Mouse (Mus musculus): ENCODE data around the gene Tmod2. TPM values are rescaled to one million over a fixed set of nuclear protein-coding genes. Genes with fewer than 3 reads are reported as not detected.
"Not testable (repeated sequence)": the region's sequence is repeated elsewhere in the genome, so short reads cannot be mapped to it uniquely, and the experiment has no call there.

Tmod2 gene
- polyA plus RNA-seq, 1 experiment, result 7.6 TPM

DNA sequence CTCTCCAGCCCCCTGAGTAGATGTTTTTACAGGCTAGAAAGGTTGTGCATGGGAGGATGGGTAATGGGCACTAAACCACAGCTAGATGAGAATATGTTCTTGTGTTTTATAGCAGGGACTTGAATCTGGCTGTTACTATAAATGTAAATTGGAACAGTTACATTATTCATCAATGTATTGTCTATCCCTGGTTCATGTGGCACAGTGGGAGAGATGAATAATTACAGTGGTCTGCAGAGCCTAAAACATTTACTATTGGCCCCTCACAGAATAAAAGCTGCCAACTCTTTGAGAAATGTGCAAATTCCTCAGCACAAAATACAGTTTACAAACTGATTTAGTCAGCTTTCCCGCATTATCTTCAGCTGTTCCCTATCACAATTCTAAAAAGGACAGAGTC lies 74.7 kb downstream of the Tmod2 start:
- no peak for DNase-seq
- TF ChIP-seq CTCF (IDR thresholded peaks at IDR 0.05; ENCODE audit: insufficient read depth, low read length) (no peak), POLR2A (IDR thresholded peaks at IDR 0.05; ENCODE audit: borderline replicate concordance, extremely low read depth, low read depth, low read length) (no peak)
- WGBS, result 73% methylated on average over 1 of the region's 1 CpGs

DNA sequence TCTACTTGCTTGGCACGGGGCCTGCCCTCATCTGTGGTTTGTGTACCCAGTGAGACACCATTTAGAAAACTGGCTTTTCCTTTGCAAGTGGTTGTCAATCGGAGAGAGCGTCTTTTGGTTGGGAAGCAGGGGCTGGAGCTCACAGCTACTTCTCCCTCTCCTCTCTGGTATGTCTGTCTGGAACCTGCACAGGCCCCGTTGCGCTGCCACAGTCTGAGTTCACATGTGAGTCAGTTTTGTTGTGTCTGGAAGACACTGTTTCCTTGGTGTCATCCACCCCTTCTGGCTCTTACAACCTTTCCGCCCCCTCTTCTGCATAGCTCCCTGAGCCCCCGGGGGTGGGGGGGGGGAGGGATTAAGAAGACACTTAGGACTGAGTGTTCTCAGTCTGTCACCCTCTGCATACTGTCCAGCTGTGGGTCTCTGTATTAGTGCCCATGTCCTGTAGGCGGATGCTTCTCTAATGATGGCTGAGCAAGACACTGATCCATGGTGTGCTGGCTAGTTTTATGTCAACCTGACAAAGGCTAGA lies 76.6 kb downstream of the Tmod2 start:
- Histone ChIP-seq H3K4me1 (ENCODE audit: control insufficient read depth, insufficient read depth, low read length) (peaks cover 16% of the 10 kb centered on the region), H3K4me3 (replicated peaks; ENCODE audit: extremely low read depth, low read depth, low read length) (no peak overlapping the region)
- no peak for TF ChIP-seq CTCF (IDR thresholded peaks at IDR 0.05; ENCODE audit: insufficient read depth, low read length)
- no peak for TF ChIP-seq POLR2A (IDR thresholded peaks at IDR 0.05; ENCODE audit: borderline replicate concordance, extremely low read depth, low read depth, low read length)
- no peak for DNase-seq
- 63% methylated on average over 8 of the region's 8 CpGs for WGBS

More for the DNA sequence above, 74.7 kb downstream of the Tmod2 start:
- no peak overlapping the region for H3K4me3 ChIP-seq (replicated peaks; ENCODE audit: extremely low read depth, low read depth, low read length)
- H3K4me1 ChIP-seq (ENCODE audit: control insufficient read depth, insufficient read depth, low read length), result peaks cover 22% of the 10 kb centered on the region

DNA sequence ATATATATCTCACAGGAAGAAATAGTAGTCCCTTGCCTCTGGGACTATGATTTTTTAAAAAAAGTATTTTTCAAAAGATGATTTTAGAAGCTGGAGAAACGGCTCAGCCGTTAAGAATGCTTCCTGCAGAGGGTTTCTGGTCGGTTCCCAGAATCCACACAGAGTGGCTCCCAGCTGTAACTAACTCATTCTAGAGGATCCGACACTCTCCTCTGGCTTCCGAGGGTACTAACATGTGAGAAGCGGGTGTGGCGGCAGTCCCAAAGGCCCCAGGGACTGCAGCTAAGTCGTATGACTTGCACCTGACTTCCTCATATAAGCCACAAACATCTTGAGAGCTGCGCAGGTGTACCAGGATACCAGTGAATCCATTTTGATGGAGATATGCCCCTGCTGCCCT lies 78.1 kb downstream of the Tmod2 start:
- peaks cover 16% of the 10 kb centered on the region for H3K4me1 ChIP-seq (ENCODE audit: control insufficient read depth, insufficient read depth, low read length)

DNA sequence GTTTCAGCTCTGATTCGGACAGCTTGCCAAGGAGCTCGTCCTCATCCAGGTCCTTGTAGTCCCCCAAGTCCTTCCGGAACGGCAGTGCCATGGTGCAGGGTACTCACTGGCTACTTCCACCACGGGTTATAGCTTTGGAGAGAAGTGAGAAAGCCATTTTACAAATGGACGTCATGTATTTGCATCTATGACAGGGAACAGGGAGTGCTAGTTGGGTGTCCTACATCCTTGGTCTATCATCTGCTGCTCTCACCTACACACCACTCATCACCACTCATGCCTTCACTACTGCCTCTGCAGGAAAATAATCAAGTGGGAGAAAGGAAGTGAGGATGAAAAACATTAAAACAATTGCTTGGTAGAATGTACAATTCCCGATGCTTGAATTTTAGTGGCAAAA lies 78.7 kb downstream of the Tmod2 start:
- DNase-seq, result no peak
- Histone ChIP-seq H3K4me3 (replicated peaks; ENCODE audit: extremely low read depth, low read depth, low read length) (no peak overlapping the region), H3K4me1 (ENCODE audit: control insufficient read depth, insufficient read depth, low read length) (peaks cover 19% of the 10 kb centered on the region)
- 75% methylated on average over 7 of the region's 7 CpGs for WGBS
- no peak for TF ChIP-seq CTCF (IDR thresholded peaks at IDR 0.05; ENCODE audit: insufficient read depth, low read length)
- TF ChIP-seq POLR2A (IDR thresholded peaks at IDR 0.05; ENCODE audit: borderline replicate concordance, extremely low read depth, low read depth, low read length), result no peak

More for the DNA sequence above, 78.1 kb downstream of the Tmod2 start:
- 61% methylated on average over 9 of the region's 9 CpGs for WGBS
- H3K4me3 ChIP-seq (replicated peaks; ENCODE audit: extremely low read depth, low read depth, low read length); DNase-seq: not testable (repeated sequence)

DNA sequence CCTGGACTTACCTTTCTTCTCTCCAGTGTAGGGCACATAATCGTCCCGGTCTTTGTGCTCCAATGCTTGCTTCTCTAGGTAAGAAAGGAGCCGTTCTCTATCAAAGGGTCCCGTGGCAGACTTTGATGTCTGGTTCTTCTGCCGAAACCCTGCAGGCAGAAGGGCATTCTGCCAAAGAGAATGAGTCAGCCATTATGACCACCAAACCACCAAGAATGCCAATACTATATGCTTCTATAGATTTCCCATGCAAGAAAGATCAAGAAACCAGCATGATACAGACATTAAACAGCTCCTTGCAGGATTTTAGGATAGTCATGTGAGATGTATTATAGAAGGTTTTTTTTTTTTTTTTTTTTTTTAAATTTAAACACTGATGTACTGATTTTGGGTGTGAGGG lies 81.8 kb downstream of the Tmod2 start:
- no peak for TF ChIP-seq CTCF (IDR thresholded peaks at IDR 0.05; ENCODE audit: insufficient read depth, low read length)
- no peak for TF ChIP-seq POLR2A (IDR thresholded peaks at IDR 0.05; ENCODE audit: borderline replicate concordance, extremely low read depth, low read depth, low read length)
- 55% methylated on average over 5 of the region's 5 CpGs for WGBS
- Histone ChIP-seq H3K4me3 (replicated peaks; ENCODE audit: extremely low read depth, low read depth, low read length) (no peak overlapping the region), H3K4me1 (ENCODE audit: control insufficient read depth, insufficient read depth, low read length) (peaks cover 14% of the 10 kb centered on the region)
- DNase-seq, result no peak

DNA sequence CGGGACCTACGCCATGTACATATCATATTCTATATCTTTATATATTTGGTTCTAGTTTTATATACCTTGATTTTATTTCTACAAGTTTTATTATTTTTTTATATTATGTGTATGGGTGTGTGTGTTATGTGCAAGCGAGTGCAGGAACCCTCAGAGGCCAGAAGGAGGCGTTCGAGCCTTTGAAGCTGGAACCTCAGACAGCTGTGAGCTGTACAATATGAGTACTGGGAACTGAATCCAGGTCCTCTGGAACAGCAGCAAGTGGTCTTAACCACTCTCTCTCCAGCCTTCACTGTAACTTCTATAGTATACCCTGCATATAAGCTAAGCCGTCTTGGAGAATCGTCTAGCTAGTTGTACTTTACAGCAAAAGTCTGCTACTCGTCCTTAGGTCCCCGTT lies 83.0 kb downstream of the Tmod2 start:
- Histone ChIP-seq H3K4me1 (ENCODE audit: control insufficient read depth, insufficient read depth, low read length) (peaks cover 12% of the 10 kb centered on the region), H3K4me3 (replicated peaks; ENCODE audit: extremely low read depth, low read depth, low read length) (no peak overlapping the region)
- DNase-seq, result no peak
- TF ChIP-seq CTCF (IDR thresholded peaks at IDR 0.05; ENCODE audit: insufficient read depth, low read length) (0 out of 2 replicates have a peak, but pooled peaks have one; percentile 22), POLR2A (IDR thresholded peaks at IDR 0.05; ENCODE audit: borderline replicate concordance, extremely low read depth, low read depth, low read length) (no peak)
- WGBS, result 98% methylated on average over 9 of the region's 9 CpGs

DNA sequence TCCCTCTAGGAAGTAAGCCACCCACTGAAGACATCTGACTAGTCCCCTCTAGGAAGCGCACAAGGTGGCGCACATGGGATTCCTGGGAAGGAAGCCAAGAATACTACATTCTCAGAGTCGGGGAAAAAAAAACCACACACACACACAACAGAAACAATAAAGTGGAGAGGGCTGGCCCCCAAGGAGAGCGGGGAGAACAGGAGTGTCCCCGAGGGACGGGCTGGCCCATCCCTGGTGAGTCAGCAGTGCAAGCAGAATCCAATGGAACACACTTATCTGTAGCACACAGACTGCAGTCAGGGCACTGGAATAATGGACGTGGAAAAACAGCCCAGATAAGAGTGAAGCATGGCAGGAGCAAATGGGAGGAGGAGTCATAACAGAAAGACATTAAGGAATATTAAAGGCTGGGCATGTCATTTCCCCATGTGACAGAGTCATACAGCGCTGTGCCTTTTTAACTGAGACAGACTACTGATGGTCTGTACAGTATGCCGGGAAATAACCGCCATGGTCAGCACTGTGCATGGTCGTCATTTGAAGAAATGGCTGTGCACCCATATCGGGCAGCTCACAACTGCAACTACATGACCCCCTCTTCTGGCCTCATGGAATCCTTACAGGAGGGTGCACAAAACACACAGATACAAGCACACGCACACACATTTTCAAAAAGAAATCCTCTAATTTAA lies 83.6 kb downstream of the Tmod2 start:
- TF ChIP-seq CTCF (IDR thresholded peaks at IDR 0.05; ENCODE audit: insufficient read depth, low read length) (no peak), POLR2A (IDR thresholded peaks at IDR 0.05; ENCODE audit: borderline replicate concordance, extremely low read depth, low read depth, low read length) (no peak)
- WGBS, result 49% methylated on average over 13 of the region's 13 CpGs
- peaks cover 13% of the 10 kb centered on the region for H3K4me1 ChIP-seq (ENCODE audit: control insufficient read depth, insufficient read depth, low read length)
- no peak for DNase-seq
- no peak overlapping the region for H3K4me3 ChIP-seq (replicated peaks; ENCODE audit: extremely low read depth, low read depth, low read length)

GRCm38 (mm10) chr9:75523646-75524045 lies 87.5 kb downstream of the Tmod2 start:
- no peak overlapping the region for H3K4me3 ChIP-seq (replicated peaks; ENCODE audit: extremely low read depth, low read depth, low read length)
- H3K4me1 ChIP-seq (ENCODE audit: control insufficient read depth, insufficient read depth, low read length), result peaks cover 7% of the 10 kb centered on the region
- WGBS, result 38% methylated on average over 6 of the region's 6 CpGs
- TF ChIP-seq POLR2A (IDR thresholded peaks at IDR 0.05; ENCODE audit: borderline replicate concordance, extremely low read depth, low read depth, low read length) (no peak), CTCF (IDR thresholded peaks at IDR 0.05; ENCODE audit: insufficient read depth, low read length) (no peak)
- DNase-seq, result no peak

DNA sequence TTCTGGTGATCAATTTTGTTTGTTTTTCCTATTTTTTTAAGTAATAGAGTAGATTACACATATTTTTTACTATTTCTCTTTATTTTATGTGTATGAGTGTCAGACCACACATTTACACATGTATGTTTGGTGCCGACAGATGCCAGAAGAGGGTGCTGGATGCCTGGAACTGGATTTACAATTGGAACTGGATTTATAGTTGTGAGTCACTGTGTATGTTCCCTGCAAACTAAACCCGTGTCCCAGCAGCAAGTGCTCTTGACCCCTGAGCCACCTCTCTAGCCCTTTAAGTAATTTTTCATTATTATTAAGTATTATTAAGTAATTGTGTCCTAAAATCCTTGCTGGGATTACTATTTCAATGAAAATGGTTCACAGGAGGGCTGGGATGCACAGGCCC lies 88.9 kb downstream of the Tmod2 start:
- WGBS, result 58% methylated on average over 2 of the region's 2 CpGs
- no peak for TF ChIP-seq POLR2A (IDR thresholded peaks at IDR 0.05; ENCODE audit: borderline replicate concordance, extremely low read depth, low read depth, low read length)
- TF ChIP-seq CTCF (IDR thresholded peaks at IDR 0.05; ENCODE audit: insufficient read depth, low read length), result no peak
- H3K4me1 ChIP-seq (ENCODE audit: control insufficient read depth, insufficient read depth, low read length), result peaks cover 2% of the 10 kb centered on the region; the same call in 1 of the 2 replicates
- no peak overlapping the region for H3K4me3 ChIP-seq (replicated peaks; ENCODE audit: extremely low read depth, low read depth, low read length)
- DNase-seq, result no peak

DNA sequence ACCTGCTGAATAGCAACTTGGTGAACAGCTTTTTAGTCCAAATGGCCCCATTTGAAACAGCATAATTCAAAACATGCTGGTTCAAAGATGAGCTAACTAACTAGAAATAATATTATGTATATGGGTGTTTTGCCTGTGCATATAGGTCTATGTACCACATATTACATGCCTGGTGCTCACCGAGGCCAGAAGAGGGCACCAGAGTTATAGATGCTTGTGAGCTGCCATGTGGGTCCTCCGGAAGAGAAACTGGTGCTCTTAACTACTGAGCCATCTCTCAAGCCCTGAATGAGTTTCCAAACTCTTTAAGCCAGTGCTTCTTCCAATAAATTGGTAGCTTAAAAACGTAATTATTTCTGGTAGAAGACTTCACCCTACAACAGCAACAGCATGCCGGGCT lies 89.3 kb downstream of the Tmod2 start:
- Histone ChIP-seq H3K4me1 (ENCODE audit: control insufficient read depth, insufficient read depth, low read length) (peaks cover 2% of the 10 kb centered on the region; the same call in 1 of the 2 replicates), H3K4me3 (replicated peaks; ENCODE audit: extremely low read depth, low read depth, low read length) (no peak overlapping the region)
- WGBS, result 50% methylated on average over 4 of the region's 4 CpGs
- TF ChIP-seq CTCF (IDR thresholded peaks at IDR 0.05; ENCODE audit: insufficient read depth, low read length), result peak; percentile 77
- TF ChIP-seq POLR2A (IDR thresholded peaks at IDR 0.05; ENCODE audit: borderline replicate concordance, extremely low read depth, low read depth, low read length), result no peak
- no peak for DNase-seq

Measured in lung, adult 2 months (tissue).